7 mouse cellular contexts compared by ENCODE assay signal in the genomic region with DNA sequence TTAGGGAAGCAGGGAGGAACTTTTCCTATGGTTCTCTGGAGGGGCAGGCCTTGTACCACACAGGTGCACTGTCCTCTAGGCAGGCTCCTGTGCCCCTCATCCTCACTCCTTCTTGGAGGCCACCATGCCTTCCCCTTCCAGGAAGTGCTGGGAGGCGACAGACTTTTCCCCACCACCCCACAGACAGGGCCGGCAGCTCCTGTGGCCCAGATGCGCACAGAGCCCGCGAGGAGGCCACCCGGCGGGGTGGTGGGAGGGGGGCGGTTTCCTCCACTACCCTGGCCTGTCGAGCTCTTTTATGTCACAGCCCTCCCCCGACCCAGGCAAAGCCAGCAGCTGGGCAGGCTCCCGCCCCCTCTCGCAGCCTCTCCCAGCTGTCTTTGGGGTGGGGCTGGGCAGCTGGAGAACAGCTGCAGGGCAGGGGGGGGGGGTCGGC. TPM values are rescaled to one million over a fixed set of nuclear protein-coding genes. Genes with fewer than 3 reads are reported as not detected.
A peak's percentile ranks its signal among the peaks of the same experiment; 100 is the strongest.
DNase-seq lines count a peak whose midpoint lies in the region; ATAC-seq and TF ChIP-seq lines count a peak whose summit lies in the region.

No protein-coding gene starts in this region.

- H3K27me3 ChIP-seq in G1E (ENCODE audit: insufficient read depth, low read length): peaks cover 14% of the 10 kb centered on the region
- H3K27me3 ChIP-seq in midbrain, embryonic 14.5 days (ENCODE audit: control insufficient read depth, insufficient read depth, low read length): no peaks in the 10 kb centered on the region

- H3K36me3 ChIP-seq in G1E (replicated peaks): peaks cover 42% of the 10 kb centered on the region
- peaks cover 36% of the 10 kb centered on the region for H3K36me3 ChIP-seq in midbrain, embryonic 14.5 days (ENCODE audit: control insufficient read depth, insufficient read depth, low read length)

- no peak for TF ChIP-seq CTCF in G1E (IDR thresholded peaks at IDR 0.05; ENCODE audit: low read depth, low read length)

- peak overlapping the region; percentile 34 for H3K9ac ChIP-seq in midbrain, embryonic 14.5 days (replicated peaks; ENCODE audit: low read length)

- H3K9me3 ChIP-seq in G1E (replicated peaks): no peaks in the 10 kb centered on the region
- H3K9me3 ChIP-seq in midbrain, embryonic 14.5 days (ENCODE audit: control insufficient read depth, low read length): no peaks in the 10 kb centered on the region

- peak; percentile 70 for DNase-seq in CD4-positive helper T cell, adult 2 months (ENCODE audit: low read depth, low spot score)
- peak; percentile 78 for DNase-seq in G1E (ENCODE audit: low spot score)
- peak; percentile 67 for DNase-seq in gastrocnemius, postnatal 25 days
- peak; percentile 75 for DNase-seq in kidney, postnatal 14 days
- DNase-seq in midbrain, embryonic 14.5 days: peak; percentile 58
- DNase-seq in yolk sac, embryonic 10.5 days (ENCODE audit: low spot score): peak; percentile 75
- no peak for DNase-seq in frontal cortex, postnatal 25 days (ENCODE audit: low spot score in 2 of 2)

- H3K4me2 ChIP-seq in midbrain, embryonic 14.5 days (ENCODE audit: low read length): peak overlapping the region; percentile 41

- peak overlapping the region; percentile 63; the same call in 1 of the 2 replicates for H3K27ac ChIP-seq in midbrain, embryonic 14.5 days (replicated peaks; ENCODE audit: low read depth, low read length)

- peak overlapping the region; percentile 64; the same call in 1 of the 2 replicates for H3K4me3 ChIP-seq in G1E (ENCODE audit: low read depth, low read length)
- no peak overlapping the region for H3K4me3 ChIP-seq in midbrain, embryonic 14.5 days (replicated peaks; ENCODE audit: low read depth, low read length)

- H3K4me1 ChIP-seq in G1E (ENCODE audit: insufficient read depth, low read depth, low read length): peaks cover 44% of the 10 kb centered on the region
- H3K4me1 ChIP-seq in midbrain, embryonic 14.5 days (ENCODE audit: control insufficient read depth, insufficient read depth, low read length): peaks cover 15% of the 10 kb centered on the region

- 0% methylated on average over 13 of the region's 13 CpGs for WGBS in midbrain, embryonic 14.5 days

- ATAC-seq in G1E (ENCODE audit: extremely low read depth, insufficient number of reproducible peaks, low FRiP score, poor library complexity, severe bottlenecking): peak; percentile 52; the same call in 1 of the 2 replicates
- peak; percentile 65 for ATAC-seq in midbrain, embryonic 14.5 days (ENCODE audit: low FRiP score, low TSS enrichment)

RNA-seq across cellular contexts. Expression of a gene that starts 16.9 kb away (rescaled TPM):
- total RNA-seq in G1E (2014; fragmentation: Nextera tagmentation): 22.7 and 29.9 TPM in 2 replicates
- 20.3 and 25.3 TPM in 2 replicates for total RNA-seq in G1E (2017)
- polyA plus RNA-seq in G1E (2012): 64.5 and 66.0 TPM in 2 replicates
- total RNA-seq in gastrocnemius, postnatal 25 days (2021): 10 to 100 TPM; 19.1 to 20.6 TPM
- polyA plus RNA-seq in midbrain, embryonic 14.5 days (2014; fragmentation: Nextera tagmentation; extraction: Ambion mirVana): 36.5 and 38.5 TPM in 2 replicates

RNA-seq across cellular contexts. Expression of a gene that starts 54.6 kb away (rescaled TPM):
- total RNA-seq in G1E (2014; fragmentation: Nextera tagmentation) (5.2 and 12.0 TPM in 2 replicates), G1E (2017) (16.4 and 18.9 TPM in 2 replicates)
- 6.6 and 7.9 TPM in 2 replicates for polyA plus RNA-seq in G1E (2012)
- total RNA-seq in gastrocnemius, postnatal 25 days (2021): 10 to 100 TPM; 49.6 to 55.8 TPM
- 134 and 200 TPM in 2 replicates for polyA plus RNA-seq in midbrain, embryonic 14.5 days (2014; fragmentation: Nextera tagmentation; extraction: Ambion mirVana)

RNA-seq across cellular contexts. Expression of a gene that starts 54.8 kb away (rescaled TPM):
- 0.83 and 5.9 TPM in 2 replicates for total RNA-seq in G1E (2014; fragmentation: Nextera tagmentation)
- total RNA-seq in G1E (2017): 2.3 and 2.8 TPM in 2 replicates
- polyA plus RNA-seq in G1E (2012): 0.74 and 1.6 TPM in 2 replicates
- total RNA-seq in gastrocnemius, postnatal 25 days (2021): 1 to 10 TPM; 2.8 TPM
- polyA plus RNA-seq in midbrain, embryonic 14.5 days (2014; fragmentation: Nextera tagmentation; extraction: Ambion mirVana): 7.3 and 10.2 TPM in 2 replicates

Comparison
In these comparisons a context has a peak if more than half of its experiments do, and no peak if none do; other contexts are left out.
1. DNase-seq: peak in CD4-positive helper T cell, adult 2 months (single experiment), G1E (single experiment), gastrocnemius, postnatal 25 days (single experiment), kidney, postnatal 14 days (single experiment), midbrain, embryonic 14.5 days (single experiment) and yolk sac, embryonic 10.5 days (single experiment); none in frontal cortex, postnatal 25 days (0 of 2).